Mouse (Mus musculus): ENCODE results near the gene Hnrnpa1.

GRCm38 (mm10) chr15:103216052-103216451 lies 24.2 kb upstream of the Hnrnpa1 start:
- TF ChIP-seq CTCF (IDR thresholded peaks at IDR 0.05; ENCODE audit: borderline replicate concordance, extremely low read depth, insufficient read depth, insufficient read length) (no peak), POLR2A (IDR thresholded peaks at IDR 0.05; ENCODE audit: borderline replicate concordance, extremely low read depth, insufficient read depth, insufficient read length, poor library complexity, severe bottlenecking) (no peak)
